Mouse (Mus musculus) adrenal gland, postnatal 10 days (tissue): ENCODE measurements around the gene Rnf114. TPM values are rescaled to one million over a fixed set of nuclear protein-coding genes. Genes with fewer than 3 reads are reported as not detected.

Experiments
- DNase-seq: peaks from one replicate; pipeline ENCODE4 v3.0.0; 2021; ENCODE audit warnings: mixed read lengths
- total RNA-seq, 2 experiments: library from RNA; stranded (reverse); gene quantifications; 2 replicates each; pipeline ENCODE4 v1.2.3; 2021

The Rnf114 gene
- total RNA-seq, 2 experiments from 2014 or later: 51.0 to 55.9 TPM

DNA sequence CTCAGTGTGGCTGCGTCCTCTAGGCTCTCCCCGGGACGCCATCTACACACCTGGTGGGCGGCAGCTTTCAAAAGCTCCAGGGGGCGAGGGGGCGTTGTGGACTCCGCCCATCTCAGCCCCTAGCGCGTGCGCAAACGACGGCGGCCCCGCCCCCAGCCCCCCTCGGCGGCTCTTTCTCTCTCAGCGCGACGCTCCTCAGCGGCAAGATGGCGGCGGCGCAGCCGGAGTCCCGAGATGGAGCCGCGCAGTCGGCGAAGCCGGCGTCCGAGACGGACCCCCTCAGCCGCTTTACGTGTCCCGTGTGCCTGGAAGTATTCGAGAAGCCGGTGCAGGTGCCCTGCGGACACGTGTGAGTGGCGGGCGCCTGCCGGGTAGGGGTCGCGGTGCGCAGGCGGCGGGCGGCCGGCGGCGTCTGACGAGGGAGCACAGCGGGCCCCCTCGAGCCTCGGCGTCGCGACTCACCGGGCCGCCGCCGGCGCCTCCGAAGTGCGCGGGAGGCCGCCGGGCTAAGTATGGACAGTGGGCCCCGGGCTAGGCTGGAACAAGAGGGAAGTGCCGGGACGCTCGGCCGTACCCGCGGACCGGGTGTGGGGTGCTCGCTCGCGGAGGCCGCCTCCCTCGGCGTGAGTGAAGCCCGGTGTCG, 10.9 kb downstream of the Rnf114 start:
- DNase-seq: peak; percentile 95

DNA sequence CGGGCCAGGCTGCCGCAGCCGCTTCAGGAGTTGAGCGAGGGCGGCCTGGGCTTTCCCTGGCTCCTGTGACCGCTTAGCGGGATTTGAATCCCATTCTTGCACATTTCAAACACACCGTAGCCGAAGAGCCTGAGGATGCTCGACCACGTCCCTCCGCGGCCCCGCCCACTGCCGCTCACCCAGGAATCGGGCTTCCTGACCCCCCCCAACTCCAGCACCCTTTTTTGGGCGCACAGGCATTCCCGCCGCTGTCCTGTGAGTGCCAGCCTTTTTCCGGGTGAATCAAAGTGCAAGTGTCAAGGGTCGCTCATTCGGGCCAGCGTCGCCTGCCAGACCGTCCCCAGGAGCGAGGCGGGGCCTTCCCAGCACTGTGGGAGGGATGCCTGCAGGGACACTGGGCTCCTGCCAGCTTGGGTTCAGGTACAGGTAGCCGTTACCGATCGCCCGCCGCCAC, 11.5 kb downstream of the Rnf114 start:
- peak; percentile 73 for DNase-seq

DNA sequence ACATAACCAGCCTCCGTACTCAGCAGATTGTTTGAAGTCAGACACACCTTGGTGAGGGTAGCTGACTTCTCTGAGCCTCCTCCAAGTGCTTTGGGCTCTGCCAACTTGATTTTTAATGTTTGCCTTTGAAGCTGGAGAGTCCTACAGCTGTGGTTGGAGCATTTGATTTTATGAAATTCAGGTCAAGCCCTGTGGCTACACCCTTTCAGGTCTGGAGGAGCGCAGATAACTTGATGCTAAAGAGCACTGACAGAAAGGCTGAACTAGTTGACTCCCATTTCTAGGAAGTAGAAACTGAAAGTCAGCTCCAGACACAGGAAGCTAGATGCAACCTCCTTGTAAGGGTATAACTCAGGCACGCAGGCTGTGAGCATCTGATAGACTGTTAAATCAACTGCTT, 12.7 kb downstream of the Rnf114 start:
- DNase-seq: no peak

DNA sequence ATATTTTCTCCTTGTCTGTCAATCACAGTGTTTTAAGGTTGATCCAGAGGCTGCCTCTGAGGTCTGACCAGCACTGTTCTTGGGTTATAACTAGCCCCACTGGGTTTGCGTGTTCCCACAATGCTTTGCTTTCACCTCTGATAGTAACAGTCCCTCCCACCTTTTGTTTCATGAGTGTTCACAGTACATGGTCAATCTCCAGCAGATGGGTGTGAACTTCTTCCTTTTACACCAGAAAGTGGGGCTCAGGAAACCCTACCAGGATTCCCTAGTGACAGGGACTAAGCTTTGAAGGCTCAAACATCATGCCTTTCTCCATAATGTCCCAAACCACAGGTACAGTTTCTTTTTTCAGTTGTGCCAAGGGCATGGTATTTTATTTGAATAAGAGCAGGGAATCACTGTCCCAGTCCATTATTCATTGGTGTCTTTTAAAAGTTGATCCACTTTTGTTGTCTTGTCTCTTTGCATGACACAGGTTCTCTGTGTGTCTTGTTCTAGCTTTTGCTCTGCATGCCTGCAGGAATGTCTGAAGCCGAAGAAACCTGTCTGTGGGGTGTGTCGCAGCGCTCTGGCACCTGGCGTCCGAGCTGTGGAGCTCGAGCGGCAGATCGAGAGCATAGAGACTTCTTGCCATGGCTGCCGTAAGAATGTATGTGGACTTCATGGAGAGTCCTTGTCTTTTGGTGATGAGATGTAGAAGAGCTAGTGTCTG, 14.3 kb downstream of the Rnf114 start:
- no peak for DNase-seq

DNA sequence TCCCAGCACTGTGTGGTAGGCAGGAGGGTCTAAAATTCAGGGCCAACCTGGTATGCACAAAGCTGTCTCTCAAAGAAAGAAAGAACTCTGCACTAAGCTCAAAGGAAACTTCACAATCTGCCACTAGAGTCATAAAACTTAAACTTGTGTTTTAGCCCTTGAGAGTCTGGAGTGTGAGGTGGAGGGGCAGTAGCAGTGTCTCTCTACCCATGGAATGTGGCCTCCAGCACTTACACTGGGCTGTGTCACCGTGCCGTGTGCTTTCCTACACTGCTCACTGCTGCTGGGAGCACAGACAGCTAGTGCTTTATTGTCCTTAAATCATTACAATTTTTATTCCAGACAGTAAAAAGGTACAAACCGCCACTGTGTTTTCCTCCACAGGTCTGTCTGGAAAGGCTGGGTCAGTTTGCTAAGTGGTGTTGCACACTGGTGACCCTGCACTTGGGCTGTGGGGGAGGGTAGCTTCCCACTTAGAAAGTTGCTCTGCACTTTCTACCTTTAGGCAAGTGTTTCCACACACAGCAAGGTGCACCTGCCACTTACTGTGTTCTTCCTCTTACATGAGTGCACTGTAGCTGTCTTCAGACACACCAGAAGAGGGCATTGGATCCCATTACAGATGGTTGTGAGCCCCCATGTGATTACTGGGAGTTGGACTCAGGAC, 15.4 kb downstream of the Rnf114 start:
- DNase-seq: no peak

DNA sequence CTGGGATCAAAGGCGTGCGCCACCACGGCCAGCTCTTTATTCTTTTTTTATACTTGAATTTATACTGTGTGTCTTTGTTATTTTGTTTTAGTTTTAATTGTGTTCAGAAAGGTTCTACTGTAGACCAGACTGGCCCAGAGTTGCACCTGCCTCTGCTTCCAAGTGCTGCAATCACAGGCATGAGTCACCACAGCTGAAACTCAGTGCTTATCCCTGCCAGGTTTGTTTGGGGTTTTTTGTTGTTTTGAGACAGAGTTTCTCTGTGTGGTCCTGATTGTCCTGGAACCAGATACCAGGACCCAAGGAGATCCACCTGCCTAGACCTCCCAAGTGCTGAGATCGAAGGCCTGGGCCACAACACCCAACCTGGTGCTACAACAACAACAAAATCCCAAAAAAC, 16.1 kb downstream of the Rnf114 start:
- no peak for DNase-seq

DNA sequence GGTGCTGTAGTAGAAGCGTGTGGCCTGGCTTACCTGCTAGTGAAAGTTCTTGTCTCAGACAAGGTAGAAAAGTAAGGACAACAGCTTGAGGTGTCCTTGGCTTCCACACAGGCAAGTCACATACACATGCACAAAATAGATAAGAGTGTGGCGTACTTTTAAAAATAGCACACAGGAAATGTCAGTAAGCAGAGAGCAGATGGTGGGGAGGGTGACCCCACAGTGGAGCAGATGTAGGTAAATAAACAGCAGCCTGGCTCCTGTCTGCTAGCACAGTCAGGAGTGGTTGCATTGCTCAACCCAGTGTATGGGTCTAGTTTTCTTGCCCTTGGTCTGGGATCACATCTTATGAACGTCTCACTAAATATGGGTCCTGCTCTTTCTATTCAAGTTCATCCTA, 18.0 kb downstream of the Rnf114 start:
- DNase-seq: no peak

DNA sequence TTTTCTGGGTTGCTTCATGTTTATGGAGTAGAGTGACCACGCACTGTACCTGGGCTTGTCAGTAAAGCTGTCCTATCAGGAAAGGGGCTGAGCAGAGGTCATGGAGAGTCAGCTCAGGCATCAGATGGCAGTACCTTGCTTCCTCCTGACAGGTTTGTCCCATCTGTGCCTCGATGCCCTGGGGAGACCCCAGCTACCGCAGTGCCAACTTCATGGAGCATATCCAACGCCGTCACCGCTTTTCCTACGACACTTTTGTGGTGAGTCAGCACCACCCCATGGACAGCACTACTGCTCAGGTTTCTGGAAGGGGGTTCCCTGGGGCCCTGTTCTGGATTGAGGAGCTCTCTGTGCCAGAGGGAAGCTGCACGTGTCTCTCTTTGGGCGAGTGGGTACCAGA, 19.9 kb downstream of the Rnf114 start:
- no peak for DNase-seq

DNA sequence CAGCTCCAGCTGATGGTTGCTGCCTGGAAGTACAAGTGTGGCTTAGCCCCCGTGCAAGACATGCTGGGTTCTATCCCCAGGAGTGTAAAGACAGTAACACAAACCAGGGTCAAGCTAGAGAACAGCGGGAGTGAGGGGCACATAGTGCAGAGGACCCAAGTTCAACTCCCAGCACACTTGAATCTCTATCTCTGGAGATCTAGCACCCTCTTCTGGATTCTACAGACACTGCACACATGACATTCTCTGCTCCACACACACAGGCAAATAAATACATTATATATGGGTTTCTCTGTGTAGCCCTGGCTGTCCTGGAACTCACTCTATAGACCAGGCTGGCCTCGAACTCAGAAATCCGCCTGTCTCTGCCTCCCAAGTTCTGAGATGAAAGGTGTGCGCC, 20.5 kb downstream of the Rnf114 start:
- DNase-seq: no peak

DNA sequence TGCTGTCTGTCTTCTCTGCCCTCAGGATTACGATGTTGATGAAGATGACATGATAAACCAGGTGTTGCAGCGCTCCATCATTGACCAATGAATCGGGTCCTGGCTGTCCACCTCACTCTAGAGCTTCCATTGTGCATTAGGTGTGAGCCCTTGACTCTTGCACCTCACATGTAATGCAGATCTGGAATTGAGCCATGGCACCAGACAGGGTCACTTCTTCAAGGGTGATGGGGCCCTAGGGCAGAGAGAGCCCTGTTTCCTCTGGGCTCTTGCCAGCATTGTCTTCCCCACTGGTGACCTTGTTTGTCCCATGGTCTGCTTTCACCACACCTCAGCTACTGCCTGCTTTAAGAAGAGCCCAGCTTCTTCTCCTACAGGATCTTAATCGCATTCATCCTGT, 22.2 kb downstream of the Rnf114 start:
- DNase-seq: no peak

DNA sequence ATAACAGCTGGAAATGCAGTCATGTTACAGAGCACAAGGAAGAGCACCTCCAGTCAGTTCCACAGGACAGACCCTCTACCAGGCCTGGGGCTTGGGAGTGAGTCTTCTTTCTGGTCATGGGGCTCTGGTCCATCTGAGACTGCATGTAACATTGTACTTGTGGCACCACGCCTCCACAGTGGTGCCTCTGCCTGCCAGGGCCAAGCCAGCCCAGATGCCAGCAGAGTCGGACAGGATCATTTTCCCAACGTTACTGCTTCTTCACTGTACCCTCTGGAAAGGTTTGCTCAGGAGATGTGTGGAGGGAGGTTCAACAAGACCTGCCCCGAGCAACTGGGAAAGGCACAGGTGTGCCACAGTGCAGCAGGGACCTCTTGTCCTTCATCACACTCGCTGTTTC, 23.2 kb downstream of the Rnf114 start:
- DNase-seq: no peak

DNA sequence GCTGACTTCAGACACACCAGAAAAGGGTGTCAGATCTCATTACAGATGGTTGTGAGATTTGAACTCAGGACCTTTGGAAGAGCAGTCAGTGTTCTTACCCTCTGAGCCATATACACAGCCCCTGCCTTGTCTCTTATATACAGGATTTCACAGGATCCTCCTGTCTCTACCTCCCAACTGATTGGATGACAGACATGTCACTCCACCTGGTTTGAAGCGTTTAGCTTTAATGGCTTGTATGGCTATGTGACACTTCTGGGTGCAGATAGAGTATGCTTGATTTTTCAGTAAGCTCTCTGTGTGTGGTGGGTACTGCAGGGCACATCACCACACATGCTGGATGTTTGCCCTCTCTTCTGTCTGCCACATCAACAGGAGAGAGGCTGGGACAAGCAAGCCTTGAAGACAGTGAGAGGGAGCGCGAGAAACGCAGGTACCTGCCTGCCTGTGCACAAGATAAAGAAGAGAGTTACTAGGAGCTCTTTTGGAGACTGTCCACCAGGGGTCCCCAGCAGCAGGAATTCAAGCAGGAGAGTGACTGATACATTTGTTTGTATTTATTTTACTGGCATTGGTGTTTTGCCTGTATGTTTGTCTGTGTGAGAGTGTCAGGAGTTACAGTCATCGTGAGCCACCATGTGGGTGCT, 27.3 kb downstream of the Rnf114 start:
- DNase-seq: no peak

DNA sequence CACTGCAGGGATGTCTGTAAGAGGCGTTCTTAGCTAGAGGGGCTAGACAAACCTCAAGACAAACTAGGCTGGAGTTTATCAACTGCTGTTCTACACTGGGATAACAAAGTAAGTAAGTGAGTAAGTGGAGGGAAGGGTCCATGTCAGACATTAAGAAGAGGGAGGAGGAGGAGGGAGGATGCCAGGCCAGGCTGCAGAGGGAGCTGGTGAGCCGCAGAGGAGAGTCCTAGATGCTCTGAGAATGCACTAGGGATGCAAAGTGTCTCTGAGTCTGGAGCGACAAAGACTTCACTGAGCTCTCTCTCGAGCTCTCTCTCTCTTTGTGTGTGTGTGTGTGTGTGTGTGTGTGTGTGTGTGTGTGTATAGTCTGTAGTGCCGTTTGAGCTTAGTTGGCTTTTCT, 35.8 kb downstream of the Rnf114 start:
- peak; percentile 43 for DNase-seq

DNA sequence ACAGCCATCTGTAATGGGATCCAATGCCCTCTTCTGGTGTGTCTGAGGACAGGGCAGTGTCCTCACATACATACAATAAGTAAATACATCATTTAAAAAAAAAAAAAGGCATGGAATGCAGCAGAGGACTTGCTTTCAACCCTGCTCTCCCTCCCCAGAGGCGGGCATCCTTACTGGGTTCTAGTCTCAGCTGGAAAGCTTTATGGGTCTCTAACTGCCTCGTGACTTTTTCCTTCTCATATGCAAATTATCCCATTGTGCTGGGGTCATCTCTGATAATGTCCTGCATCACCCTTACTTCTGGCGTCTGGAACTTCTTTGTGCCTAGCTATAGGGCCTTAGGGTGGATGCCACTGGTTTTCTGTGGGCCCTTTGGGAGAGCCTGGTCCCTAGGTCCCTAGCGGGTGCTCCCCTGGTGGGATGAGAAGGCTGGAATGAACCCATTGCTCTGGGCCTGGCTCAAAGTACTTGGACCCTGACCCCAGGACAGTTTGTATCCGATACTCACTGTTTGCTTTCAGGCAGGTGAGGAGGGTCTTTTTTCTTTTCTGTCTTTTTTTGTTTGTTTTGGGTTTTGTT, 37.6 kb downstream of the Rnf114 start:
- DNase-seq: no peak

DNA sequence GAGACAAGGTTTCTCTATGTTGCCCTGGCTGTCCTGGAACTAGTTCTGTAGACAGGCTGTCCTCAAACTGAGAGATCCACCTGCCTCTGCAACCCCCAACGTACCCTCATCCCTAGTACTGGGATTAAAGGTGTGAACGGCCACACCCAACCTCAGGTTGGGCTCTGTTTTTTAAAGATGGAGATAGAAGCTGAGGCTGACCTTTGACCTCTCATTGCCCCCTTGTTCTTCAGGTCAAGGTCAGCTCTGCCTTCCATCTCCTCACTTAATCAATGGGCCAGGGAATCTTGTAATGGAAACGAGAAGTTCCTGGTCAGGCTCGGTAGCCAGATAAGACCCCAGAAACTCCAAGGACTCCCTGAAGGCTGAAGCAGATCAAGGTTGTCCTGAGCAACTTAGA, 38.1 kb downstream of the Rnf114 start:
- no peak for DNase-seq

DNA sequence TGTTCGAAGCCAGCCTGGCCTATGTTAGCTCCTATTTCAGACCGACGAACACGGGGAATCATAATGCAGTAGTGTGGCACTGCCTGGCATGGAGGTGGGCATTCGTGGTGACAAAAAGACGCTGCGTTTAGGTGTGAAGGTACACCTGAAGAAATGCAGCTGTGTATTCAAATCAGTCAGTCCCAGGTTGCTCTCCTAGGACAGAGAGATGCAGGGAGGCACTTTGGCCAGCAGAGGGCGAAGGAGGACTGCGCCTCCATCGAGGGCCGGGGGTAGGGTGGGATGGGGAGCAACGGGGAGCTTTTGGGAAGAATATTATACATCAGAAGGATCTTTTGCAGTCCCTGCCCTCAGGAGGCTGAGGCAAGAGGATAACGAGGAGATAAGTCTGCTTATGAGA, 39.7 kb downstream of the Rnf114 start:
- DNase-seq: peak; percentile 74

DNA sequence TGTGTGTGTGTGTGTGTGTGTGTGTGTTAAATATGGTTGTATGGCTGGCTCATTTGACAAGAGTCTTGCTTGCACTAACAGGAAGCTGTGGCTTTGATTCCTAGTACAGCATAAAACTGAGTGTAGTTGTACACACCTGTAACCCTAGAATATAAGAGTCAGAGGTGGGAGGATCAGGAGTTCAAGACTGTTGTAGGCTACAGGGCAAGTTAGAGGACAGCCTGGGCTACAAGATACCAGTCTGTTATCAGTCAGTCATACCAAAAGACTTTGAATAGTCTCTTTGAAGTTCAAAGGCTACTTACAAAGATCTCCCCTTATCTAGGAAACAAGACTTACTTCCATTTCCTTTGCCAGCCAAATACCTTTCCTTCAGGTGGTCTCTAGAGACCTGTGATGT, 41.4 kb downstream of the Rnf114 start:
- DNase-seq: no peak

DNA sequence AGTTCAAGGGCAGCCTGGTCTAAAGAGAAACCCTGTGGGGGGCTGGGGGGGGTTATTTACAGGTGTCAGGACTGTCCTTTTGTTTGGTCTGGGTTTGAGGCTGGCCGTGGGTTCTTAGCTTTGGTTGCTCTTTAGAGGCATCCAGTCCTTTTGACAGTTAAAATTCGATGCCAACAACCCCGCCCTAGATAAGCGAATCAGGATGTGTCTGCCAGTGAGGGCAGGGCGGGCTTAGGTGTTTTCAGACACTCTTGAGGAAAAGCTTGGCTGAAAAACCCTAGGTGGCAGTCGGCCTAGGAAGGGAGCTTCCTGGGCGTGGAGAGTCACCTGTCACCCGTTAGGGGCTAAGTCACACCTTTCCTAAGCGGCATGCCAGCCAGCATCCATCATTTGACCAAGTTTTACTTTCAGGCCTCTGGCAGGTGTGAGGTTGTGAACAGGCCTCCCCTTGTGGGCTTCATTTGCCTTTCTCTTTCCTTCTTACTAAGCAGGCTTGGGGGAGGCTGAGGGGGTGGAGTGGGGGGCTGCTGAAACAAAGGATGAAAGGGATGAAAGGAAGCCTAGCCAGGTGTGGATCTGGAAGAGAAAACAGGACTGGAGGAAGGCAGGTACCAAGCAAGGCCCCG, 44.0 kb downstream of the Rnf114 start:
- DNase-seq: no peak

DNA sequence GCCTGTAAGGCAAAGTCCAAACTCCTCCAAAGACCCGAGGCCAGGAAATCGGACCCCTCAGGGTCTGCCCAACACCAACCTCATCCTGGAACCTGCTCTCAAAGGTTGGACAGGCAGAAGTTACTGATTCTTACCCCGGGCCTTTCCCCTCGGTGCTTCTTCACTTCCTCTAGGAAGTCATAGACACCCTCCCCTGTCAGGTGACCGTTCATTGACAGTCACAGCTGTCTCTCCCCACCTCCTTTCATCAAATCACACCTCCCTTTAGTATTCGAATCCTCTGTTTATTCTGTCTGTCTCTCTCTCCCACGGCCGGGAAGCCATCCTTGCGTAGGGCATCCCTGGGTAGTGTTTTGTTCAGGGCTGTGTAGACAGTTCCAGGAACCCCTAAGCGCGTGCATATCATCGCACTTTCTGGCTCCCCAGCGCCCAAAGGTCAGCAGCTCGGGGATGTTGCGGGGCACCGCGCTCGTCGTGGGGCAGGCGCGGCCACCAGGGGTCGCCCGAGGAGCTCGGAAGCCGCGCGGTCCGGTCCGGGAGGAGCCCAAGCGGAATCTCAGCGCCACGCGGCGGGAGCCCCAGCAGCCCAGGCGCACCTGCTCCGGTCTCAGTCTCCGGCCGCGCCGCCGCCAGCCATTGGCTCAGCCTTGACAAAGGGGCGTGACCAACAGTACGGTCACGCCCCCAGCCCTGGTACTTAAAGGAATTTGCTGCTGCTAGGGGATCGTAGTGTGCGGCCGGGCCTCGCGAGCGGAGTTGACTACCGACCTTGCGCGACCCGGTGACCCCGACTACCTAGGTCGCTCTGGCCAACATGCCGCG, 45.2 kb downstream of the Rnf114 start, which contains the start of gene Snai1:
Gene Snai1 (plus strand): TSS at position 720 of the 822 bp plus-strand sequence.
- peak; percentile 96 for DNase-seq

DNA sequence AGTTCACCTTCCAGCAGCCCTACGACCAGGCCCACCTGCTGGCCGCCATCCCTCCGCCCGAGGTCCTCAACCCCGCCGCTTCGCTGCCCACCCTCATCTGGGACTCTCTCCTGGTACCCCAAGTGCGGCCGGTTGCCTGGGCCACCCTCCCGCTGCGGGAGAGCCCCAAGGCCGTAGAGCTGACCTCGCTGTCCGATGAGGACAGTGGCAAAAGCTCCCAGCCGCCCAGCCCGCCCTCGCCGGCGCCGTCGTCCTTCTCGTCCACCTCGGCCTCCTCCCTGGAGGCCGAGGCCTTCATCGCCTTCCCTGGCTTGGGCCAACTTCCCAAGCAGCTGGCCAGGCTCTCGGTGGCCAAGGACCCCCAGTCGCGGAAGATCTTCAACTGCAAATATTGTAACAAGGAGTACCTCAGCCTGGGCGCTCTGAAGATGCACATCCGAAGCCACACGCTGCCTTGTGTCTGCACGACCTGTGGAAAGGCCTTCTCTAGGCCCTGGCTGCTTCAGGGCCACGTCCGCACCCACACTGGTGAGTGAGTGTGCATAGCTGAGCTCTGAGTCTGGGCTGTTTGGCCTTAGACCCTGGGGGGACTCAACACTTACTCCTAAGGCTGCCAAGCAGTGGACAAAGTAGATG, 46.3 kb downstream of the Rnf114 start:
- peak; percentile 77 for DNase-seq
